Mouse (Mus musculus) layer of hippocampus, adult 18-20 months (tissue): ENCODE results near the gene Ifnab. TPM values are rescaled to one million over a fixed set of nuclear protein-coding genes. Genes with fewer than 3 reads are reported as not detected.

Experiments used
- DNase-seq, 2 experiments: peaks; one replicate each; pipeline ENCODE4 v3.0.0; 2022; ENCODE audit warnings: low spot score in 2 of 2
- total RNA-seq, 2 experiments: library from RNA; stranded (reverse); gene quantifications; 2 replicates each; pipeline ENCODE4 v1.2.3; 2021

Gene Ifnab
- total RNA-seq, 2 experiments from 2014 or later = not detected

DNA sequence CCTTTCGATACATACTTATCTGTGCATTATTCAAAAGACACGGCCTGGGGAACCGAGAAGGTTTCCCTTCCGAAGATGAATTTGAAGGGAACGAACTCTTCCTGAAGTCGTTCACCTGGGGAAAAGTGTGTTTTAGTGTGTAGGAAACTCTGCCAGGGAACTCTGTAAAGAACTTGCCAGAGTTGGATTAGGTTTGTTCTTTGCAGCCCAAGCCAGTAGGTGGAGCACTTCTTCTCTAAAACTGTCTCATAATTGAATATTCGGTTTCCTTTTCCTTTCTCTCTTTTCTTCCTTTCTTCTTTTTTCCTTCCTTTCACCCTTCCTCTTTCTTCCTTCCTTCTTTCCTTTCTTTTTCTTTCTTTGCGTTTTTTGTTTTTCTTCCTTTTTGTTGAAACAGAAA is 10.8 kb downstream of the Ifnab start:
- DNase-seq = peak in 1 of 2 experiments; percentile 50

DNA sequence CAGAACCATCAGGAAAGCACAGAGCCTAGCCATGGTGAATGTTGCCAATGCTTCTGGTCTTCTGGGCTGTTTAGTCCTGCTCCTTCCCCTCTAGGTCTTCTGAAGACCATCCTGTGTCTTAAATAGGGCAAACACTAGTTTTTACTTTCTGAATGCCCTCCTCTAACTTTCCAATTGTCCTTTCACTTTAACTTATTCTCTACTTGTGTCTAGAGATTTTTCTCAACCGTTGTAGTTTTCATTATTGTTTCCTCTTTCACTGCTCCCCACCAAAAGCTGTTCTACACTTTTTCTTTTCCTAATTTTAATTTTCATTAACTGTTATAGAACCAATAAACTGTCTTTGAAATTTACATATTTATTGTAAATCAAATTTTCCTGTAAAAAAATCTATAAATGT is 14.3 kb downstream of the Ifnab start, which contains the start of gene Ifna16:
Gene Ifna16, minus strand, starts transcription at position 101 of the 400 bp plus-strand sequence.
- no peak for DNase-seq

DNA sequence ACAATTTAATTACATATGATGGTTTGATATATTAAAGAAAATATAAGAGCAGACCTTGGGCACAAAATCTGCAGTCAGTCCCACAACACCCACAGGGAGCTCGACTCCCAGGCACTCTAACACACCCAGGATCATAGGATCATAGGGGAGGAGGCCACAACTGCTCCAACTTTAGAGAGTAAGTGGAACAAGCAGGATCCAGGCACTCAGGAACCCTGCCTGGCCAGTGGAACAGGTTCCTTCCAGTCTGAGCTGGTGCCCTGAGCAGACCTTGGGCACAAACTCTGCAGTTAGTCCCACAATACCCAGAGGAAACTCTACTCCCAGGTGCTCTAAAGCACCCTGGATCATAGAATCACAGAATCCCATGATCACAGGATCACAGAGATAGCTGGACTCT is 35.7 kb downstream of the Ifnab start:
- DNase-seq = no peak

DNA sequence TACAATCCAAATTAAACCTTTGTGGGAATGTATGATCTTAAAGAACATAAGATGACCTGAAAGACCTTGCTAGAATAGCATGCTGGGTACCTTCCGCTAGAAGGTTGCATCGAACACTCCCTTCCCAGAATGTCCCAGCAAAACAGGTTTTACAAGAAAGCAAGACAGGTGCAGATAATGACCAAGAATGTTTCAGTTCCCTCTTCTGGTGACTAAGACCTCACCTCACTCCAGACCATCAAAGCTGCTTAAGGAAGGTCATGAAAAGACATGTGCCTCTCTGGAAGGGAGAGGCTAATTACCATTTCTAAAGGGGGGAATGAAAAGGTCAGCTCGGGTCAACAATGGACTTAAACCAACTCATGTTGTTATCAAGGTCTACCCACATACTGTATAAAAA is 37.5 kb downstream of the Ifnab start:
- no peak for DNase-seq

DNA sequence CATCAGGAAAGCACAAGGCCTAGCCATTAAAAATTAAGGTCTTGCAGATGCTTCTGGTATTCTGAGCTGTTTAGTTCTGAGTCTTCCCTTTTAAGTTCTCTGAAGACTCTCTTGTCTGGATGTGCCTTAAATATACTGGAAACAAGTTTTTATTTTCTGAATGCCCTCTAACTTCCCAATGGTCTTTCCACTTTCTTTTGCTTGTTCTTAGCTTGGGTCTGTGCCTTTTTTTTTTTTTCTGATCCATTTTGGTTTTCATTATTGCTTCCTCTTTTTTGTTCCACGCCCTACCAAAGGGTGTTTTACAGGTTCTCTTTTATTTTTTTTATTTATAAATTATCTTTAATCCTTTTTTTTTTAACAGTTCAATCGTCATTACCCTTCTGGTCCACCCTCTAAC is 46.8 kb downstream of the Ifnab start, which contains the start of gene Ifna13:
Gene Ifna13, minus strand, starts transcription at position 101 of the 400 bp plus-strand sequence.
- DNase-seq = no peak

DNA sequence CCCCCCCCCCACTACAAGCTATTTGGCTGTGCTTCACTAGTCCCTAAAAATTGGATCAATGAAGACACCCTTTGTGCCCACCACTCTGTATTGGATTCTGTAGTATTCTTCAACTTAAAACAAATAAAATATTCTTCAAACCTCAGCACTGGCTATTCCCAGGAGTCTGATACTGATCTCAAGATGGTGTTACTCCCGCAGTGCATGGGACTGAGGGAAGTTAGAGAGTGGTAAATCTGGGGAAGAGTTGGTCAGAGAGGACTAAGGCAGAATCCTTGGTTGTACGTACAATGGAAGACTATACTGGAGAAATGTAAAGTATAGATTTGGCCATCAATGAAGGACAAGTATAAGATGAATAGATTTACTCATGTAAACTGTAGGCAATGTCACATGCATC is 48.6 kb downstream of the Ifnab start:
- no peak for DNase-seq

DNA sequence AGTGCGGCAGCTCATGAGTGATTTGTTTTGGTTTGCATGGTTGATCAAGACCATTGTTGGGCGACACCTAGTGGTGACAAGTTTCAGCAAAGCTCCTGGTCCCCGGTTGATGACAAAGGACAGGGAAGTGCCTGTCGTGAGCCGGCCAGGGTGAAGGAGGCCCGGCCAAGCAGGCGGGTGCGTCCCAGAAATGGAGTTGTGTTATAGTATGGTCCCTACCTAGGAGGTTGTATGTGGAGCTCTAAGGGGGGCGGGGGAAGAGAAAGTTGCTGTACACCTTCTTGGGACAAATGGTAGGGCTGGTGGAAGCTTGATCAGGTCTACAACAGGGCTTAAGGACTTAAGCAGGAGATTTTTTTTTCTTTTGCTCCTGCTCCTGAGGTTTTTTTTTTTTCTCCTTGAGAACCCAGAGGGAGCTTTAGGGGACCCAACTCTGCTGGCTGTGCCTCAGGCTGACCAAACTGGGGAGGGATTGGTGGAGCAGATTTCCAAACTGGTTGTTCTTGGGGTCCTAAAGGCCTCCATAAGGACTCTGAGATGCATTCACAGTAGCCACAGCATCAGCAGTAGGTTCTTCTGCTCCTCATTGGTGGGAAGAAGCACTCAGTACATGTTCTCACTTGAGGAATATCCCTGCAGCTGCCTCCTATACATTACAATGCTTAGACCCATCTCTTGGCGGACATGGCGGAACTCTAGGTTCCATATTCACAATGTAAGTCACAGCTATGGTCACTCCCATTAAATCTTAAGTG is 49.9 kb downstream of the Ifnab start:
- DNase-seq = peak; percentile 81 to 94

DNA sequence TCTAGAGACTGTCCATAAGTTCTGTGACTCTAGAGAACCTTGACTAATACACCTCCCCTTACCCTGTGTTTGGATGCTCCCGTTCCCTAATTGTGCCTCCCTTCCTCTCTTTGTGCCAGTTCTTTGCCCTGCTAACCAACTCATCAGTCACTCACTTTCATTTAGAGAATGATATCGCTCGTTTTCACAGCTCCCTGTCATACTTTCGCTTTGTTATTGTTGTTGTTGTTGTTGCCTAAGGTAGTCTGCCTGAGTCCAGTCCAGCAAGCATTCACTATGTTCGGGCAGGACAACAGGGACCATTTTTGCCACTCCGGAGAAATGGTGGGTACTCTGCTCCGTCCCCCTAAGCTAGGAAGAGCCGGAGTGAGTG is 50.5 kb downstream of the Ifnab start:
- no peak for DNase-seq

Other genes with a start within 250 kb of the Ifnab start
- not detected for gene Ifnb1, start 168.6 kb downstream of the Ifnab start, total RNA-seq
- not detected for gene Ifna15, start 133.1 kb downstream of the Ifnab start, total RNA-seq
- not detected for gene Ifna14, start 119.6 kb downstream of the Ifnab start, total RNA-seq
- gene Ifna9, start 99.0 kb downstream of the Ifnab start, total RNA-seq = not detected
- gene Ifna12, start 88.0 kb downstream of the Ifnab start, total RNA-seq = not detected
- gene C87499, start 56.9 kb downstream of the Ifnab start, total RNA-seq = not detected
- not detected for gene Ifna13, start 46.9 kb downstream of the Ifnab start, total RNA-seq
- gene Ifna16, start 14.4 kb downstream of the Ifnab start, total RNA-seq = not detected
- not detected for gene Ifna2, start 7.4 kb downstream of the Ifnab start, total RNA-seq
- 1 to 10 TPM; 1.1 to 1.6 TPM for gene Gm26566, start 30.4 kb upstream of the Ifnab start, total RNA-seq
- 100 to 1,000 TPM; 103 to 111 TPM for gene Klhl9, start 31.1 kb upstream of the Ifnab start, total RNA-seq
- gene Gm13271, start 63.5 kb upstream of the Ifnab start, total RNA-seq = not detected
- gene Gm13283, start 68.8 kb upstream of the Ifnab start, total RNA-seq = not detected
- gene Gm13290, start 82.5 kb upstream of the Ifnab start, total RNA-seq = not detected
- not detected for gene Gm13289, start 85.6 kb upstream of the Ifnab start, total RNA-seq
- not detected for gene Gm13272, start 88.5 kb upstream of the Ifnab start, total RNA-seq
- gene Ifnz, start 90.8 kb upstream of the Ifnab start, total RNA-seq = not detected
- not detected for gene Gm13276, start 94.3 kb upstream of the Ifnab start, total RNA-seq
- gene Gm13277, start 97.3 kb upstream of the Ifnab start, total RNA-seq = not detected
- gene Gm13278, start 100.2 kb upstream of the Ifnab start, total RNA-seq = not detected
- not detected for gene Gm13275, start 103.1 kb upstream of the Ifnab start, total RNA-seq
- not detected for gene Gm13279, start 106.0 kb upstream of the Ifnab start, total RNA-seq
- not detected for gene Gm13285, start 108.3 kb upstream of the Ifnab start, total RNA-seq
- gene Gm13287, start 111.9 kb upstream of the Ifnab start, total RNA-seq = not detected
- not detected for gene Gm13288, start 114.2 kb upstream of the Ifnab start, total RNA-seq
- gene Ifna7, start 124.9 kb upstream of the Ifnab start, total RNA-seq = not detected
- not detected for gene Ifna11, start 128.6 kb upstream of the Ifnab start, total RNA-seq
- not detected for gene Ifna6, start 136.1 kb upstream of the Ifnab start, total RNA-seq
- not detected for gene Ifna5, start 144.2 kb upstream of the Ifnab start, total RNA-seq
- not detected for gene Ifna4, start 150.5 kb upstream of the Ifnab start, total RNA-seq
- not detected for gene Ifna1, start 158.7 kb upstream of the Ifnab start, total RNA-seq
- not detected for gene Ifne, start 188.8 kb upstream of the Ifnab start, total RNA-seq